Mouse (Mus musculus) embryonic fibroblast, embryonic 13.5 days (primary cell): ENCODE data around the gene Psrc1.

Experiments
- CTCF ChIP-seq: IDR thresholded peaks from 2 replicates; pipeline ENCODE4 v1.5.1; 2011; ENCODE audit warnings: mild to moderate bottlenecking, control low read depth, low read length, moderate library complexity, borderline replicate concordance; ENCODE audit not compliant: insufficient read depth
- POLR2A ChIP-seq: IDR thresholded peaks from 2 replicates; pipeline ENCODE4 v1.6.1; 2011; ENCODE audit warnings: low read depth, mild to moderate bottlenecking, control low read depth, low read length, moderate library complexity

DNA sequence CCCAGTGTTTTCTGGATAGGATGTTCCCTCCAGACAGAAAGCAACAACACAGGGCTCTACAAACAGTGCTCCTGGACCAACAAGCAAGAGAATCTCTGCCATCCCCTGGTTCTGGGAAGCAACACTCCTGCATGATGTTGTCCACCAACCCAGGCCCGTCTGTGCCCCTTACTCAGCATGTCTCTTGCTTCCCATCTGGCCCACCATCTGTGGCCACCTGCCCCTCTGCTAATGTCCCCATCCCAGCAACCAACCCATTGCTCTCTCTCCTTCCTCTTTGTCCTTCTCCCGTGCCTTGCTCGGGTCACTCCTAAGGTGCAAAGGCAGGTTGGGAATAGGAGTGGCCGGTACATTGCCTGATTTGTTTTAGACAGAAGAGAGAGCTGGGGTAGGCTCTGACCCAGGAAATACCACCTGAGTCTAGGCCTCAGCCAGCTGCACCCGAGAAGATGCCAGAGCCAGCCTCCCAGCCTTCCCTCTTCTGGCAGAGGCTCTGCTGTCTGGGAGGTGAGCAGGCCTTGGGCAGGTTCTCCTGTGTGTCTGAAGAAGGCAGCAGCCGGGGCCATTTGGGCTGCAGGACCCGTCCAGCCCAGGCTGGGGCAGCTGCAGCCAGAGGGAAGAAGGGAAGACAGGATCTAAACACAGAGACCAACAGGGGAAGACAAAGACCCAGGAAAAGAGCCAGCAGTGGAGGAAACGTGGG lies 26.2 kb downstream of the Psrc1 start:
- TF ChIP-seq CTCF: no peak
- TF ChIP-seq POLR2A: no peak
